Mouse (Mus musculus): ENCODE results near the gene Pfdn6. TPM values are rescaled to one million over a fixed set of nuclear protein-coding genes. Genes with fewer than 3 reads are reported as not detected.
"Not testable (repeated sequence)": the region's sequence is repeated elsewhere in the genome, so short reads cannot be mapped to it uniquely, and the experiment has no call there.

Pfdn6 gene
- total RNA-seq, 2 experiments from 2014 or later = 62.7 to 73.7 TPM

GRCm38 (mm10) chr17:33919351-33920281 lies 20.5 kb downstream of the Pfdn6 start:
- intact Hi-C loops (cut with DNase I) = no loop called here
- DNase-seq = peak; percentile 78 to 82

- peak; percentile 35 to 51 for DNase-seq
- intact Hi-C loops (cut with DNase I) = no loop called here
Measured at GRCm38 (mm10) chr17:33918293-33919203, 21.6 kb downstream of the Pfdn6 start.

GRCm38 (mm10) chr17:33917656-33918292 lies 22.4 kb downstream of the Pfdn6 start:
- no peak for DNase-seq
- intact Hi-C loops (cut with DNase I) = no loop called here

GRCm38 (mm10) chr17:33916847-33917655 lies 23.1 kb downstream of the Pfdn6 start:
- intact Hi-C loops (cut with DNase I) = no loop called here
- DNase-seq = no peak

GRCm38 (mm10) chr17:33916294-33916693 lies 23.8 kb downstream of the Pfdn6 start:
- DNase-seq = no peak
- intact Hi-C loops (cut with DNase I) = no loop called here

- intact Hi-C loops (cut with DNase I) = no loop called here
- peak; percentile 93 for DNase-seq
Measured at GRCm38 (mm10) chr17:33915671-33916250, 24.4 kb downstream of the Pfdn6 start, which contains the start of the genes Tapbp and Zbtb22. Gene Tapbp (plus strand): TSS chr17:33915899. Gene Zbtb22 (plus strand): TSS chr17:33915904.

GRCm38 (mm10) chr17:33914969-33915391 lies 25.2 kb downstream of the Pfdn6 start:
- intact Hi-C loops (cut with DNase I) = no loop called here
- no peak for DNase-seq

- DNase-seq = no peak
- intact Hi-C loops (cut with DNase I) = no loop called here
Measured at GRCm38 (mm10) chr17:33913905-33914304, 26.2 kb downstream of the Pfdn6 start.

GRCm38 (mm10) chr17:33913264-33913663 lies 26.9 kb downstream of the Pfdn6 start:
- intact Hi-C loops (cut with DNase I) = no loop called here

GRCm38 (mm10) chr17:33911813-33912414 lies 28.2 kb downstream of the Pfdn6 start:
- DNase-seq = no peak
- intact Hi-C loops (cut with DNase I) = no loop called here

More at GRCm38 (mm10) chr17:33913264-33913663, 26.9 kb downstream of the Pfdn6 start:
- DNase-seq = no peak

GRCm38 (mm10) chr17:33911052-33911812 lies 28.9 kb downstream of the Pfdn6 start:
- DNase-seq = no peak
- intact Hi-C loops (cut with DNase I) = no loop called here

- no peak for DNase-seq
- intact Hi-C loops (cut with DNase I) = no loop called here
Measured at GRCm38 (mm10) chr17:33910346-33911051, 29.6 kb downstream of the Pfdn6 start.

GRCm38 (mm10) chr17:33909869-33910250 lies 30.3 kb downstream of the Pfdn6 start:
- DNase-seq = peak; percentile 35 to 52

GRCm38 (mm10) chr17:33909077-33909868 lies 30.9 kb downstream of the Pfdn6 start, which contains the start of gene Daxx:
Gene Daxx (plus strand): TSS chr17:33909414.
- peak; percentile 100 for DNase-seq
- intact Hi-C loops (cut with DNase I) = no loop called here

More at GRCm38 (mm10) chr17:33909869-33910250, 30.3 kb downstream of the Pfdn6 start:
- intact Hi-C loops (cut with DNase I) = no loop called here

GRCm38 (mm10) chr17:33908331-33909076 lies 31.6 kb downstream of the Pfdn6 start:
- intact Hi-C loops (cut with DNase I) = no loop called here
- peak; percentile 36 to 51 for DNase-seq

GRCm38 (mm10) chr17:33904835-33905234 lies 35.3 kb downstream of the Pfdn6 start, which contains the start of gene Platr17:
Gene Platr17 (plus strand): TSS chr17:33905135.
- intact Hi-C loops (cut with DNase I); DNase-seq: not testable (repeated sequence)

Measured in heart, postnatal 14 days (tissue).